Mouse (Mus musculus): Measurements from ENCODE around the gene Cdipt.

DNA sequence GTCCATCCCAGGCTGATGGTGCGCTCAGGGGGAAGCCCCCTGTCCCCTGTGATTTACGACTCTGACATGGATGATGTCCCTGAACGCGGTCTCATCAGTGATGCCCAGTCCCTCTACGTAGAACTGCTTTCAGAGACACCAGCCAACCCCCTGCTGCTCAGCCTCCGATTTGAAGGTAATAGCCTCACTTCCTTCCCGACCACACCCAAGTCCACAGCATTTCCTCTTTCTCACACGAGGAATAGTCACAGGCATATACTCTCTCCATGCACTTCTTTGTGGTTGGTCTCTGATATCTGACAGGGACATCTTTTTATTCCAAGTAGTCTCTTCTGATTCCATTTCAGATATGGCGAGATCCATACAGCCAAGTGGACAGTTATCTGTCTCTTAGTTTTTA, 15.9 kb upstream of the Cdipt start:
- no peak for TF ChIP-seq POLR2A (IDR thresholded peaks at IDR 0.05; ENCODE audit: low read depth, low read length)
- no peak for TF ChIP-seq CTCF (conservative IDR thresholded peaks at IDR 0.05; ENCODE audit: insufficient read depth, insufficient read length, low read depth, low read length)

Data from kidney, adult 2 months (tissue).